Mouse (Mus musculus) MEL (cell line): ENCODE results near the gene Prkag1. TPM values are rescaled to one million over a fixed set of nuclear protein-coding genes. Genes with fewer than 3 reads are reported as not detected.

Experiments used
- DNase-seq: peaks from one replicate; pipeline ENCODE4 v3.0.0; 2011; ENCODE audit warnings: low read depth, low spot score
- H3K27ac ChIP-seq: 2 replicates; pipeline ENCODE4 v1.5.1; 2012; ENCODE audit warnings: low read depth, mild to moderate bottlenecking, control low read depth, low read length, moderate library complexity; ENCODE audit not compliant: control insufficient read depth
- H3K27me3 ChIP-seq, 2 experiments: fragments of 150-350 bp in 1 of 2; sonication (generic) in 1 of 2; 2 replicates each; pipeline ENCODE4 v1.6.1; 2012; ENCODE audit warnings: low read length in 2 of 2, mild to moderate bottlenecking in 2 of 2, improper control_type of control experiment in 1 of 2, moderate library complexity in 1 of 2; ENCODE audit not compliant: insufficient read depth in 2 of 2, control insufficient read depth in 1 of 2
- H3K36me3 ChIP-seq, 2 experiments: 2 replicates each; pipeline ENCODE4 v1.6.1; 2012 to 2014; ENCODE audit warnings: low read length in 2 of 2, improper control_type of control experiment in 1 of 2, inconsistent platforms in 1 of 2, mild to moderate bottlenecking in 1 of 2; ENCODE audit not compliant: insufficient read depth in 2 of 2, control insufficient read depth in 1 of 2
- H3K4me1 ChIP-seq, 2 experiments: fragments of 150-350 bp in 1 of 2; sonication (generic) in 1 of 2; 2 replicates each; pipeline ENCODE4 v1.6.1; 2012; ENCODE audit warnings: low read length in 2 of 2, improper control_type of control experiment in 1 of 2, mild to moderate bottlenecking in 1 of 2; ENCODE audit not compliant: insufficient read depth in 2 of 2, control insufficient read depth in 1 of 2
- H3K4me3 ChIP-seq, 2 experiments: fragments of 150-350 bp in 1 of 2; sonication (generic) in 1 of 2; 2 replicates each; pipeline ENCODE4 v1.5.1; 2012; ENCODE audit warnings: low read depth in 2 of 2, low read length in 2 of 2, mild to moderate bottlenecking in 2 of 2, moderate library complexity in 2 of 2, control low read depth in 1 of 2, improper control_type of control experiment in 1 of 2; ENCODE audit not compliant: control insufficient read depth in 1 of 2, insufficient read depth in 1 of 2
- H3K79me2 ChIP-seq: 2 replicates; pipeline ENCODE4 v1.6.1; 2012; ENCODE audit warnings: mild to moderate bottlenecking, low read length, moderate library complexity; ENCODE audit not compliant: control insufficient read depth, poor library complexity, insufficient read depth
- H3K9ac ChIP-seq: 2 replicates; pipeline ENCODE4 v1.6.1; 2012; ENCODE audit warnings: low read depth, mild to moderate bottlenecking, control low read depth, low read length, moderate library complexity; ENCODE audit not compliant: control insufficient read depth, poor library complexity, severe bottlenecking
- H3K9me3 ChIP-seq: fragments of 150-350 bp; sonication (generic); replicated peaks from 2 replicates; pipeline ENCODE4 v1.6.1; 2012; ENCODE audit warnings: mild to moderate bottlenecking, low read length, improper control_type of control experiment, moderate library complexity; ENCODE audit not compliant: insufficient read depth
- BHLHE40 ChIP-seq: IDR thresholded peaks from 2 replicates; pipeline ENCODE4 v1.6.1; 2012; ENCODE audit warnings: low read depth, mild to moderate bottlenecking, inconsistent platforms, low read length, improper control_type of control experiment, borderline replicate concordance
- CHD2 ChIP-seq: IDR thresholded peaks from 2 replicates; pipeline ENCODE4 v1.6.1; 2011; ENCODE audit warnings: low read length, improper control_type of control experiment
- CTCF ChIP-seq, 3 experiments: IDR thresholded peaks in 2 of 3; conservative IDR thresholded peaks in 1 of 3; 2 replicates each; pipeline ENCODE4 v1.5.1; 2011 to 2012; ENCODE audit warnings: low read length in 3 of 3, low read depth in 2 of 3, mild to moderate bottlenecking in 2 of 3, improper control_type of control experiment in 1 of 3, inconsistent platforms in 1 of 3, mixed read lengths in 1 of 3, moderate library complexity in 1 of 3; ENCODE audit not compliant: control insufficient read depth in 1 of 3, insufficient read depth in 1 of 3, poor library complexity in 1 of 3, severe bottlenecking in 1 of 3
- E2F4 ChIP-seq: IDR thresholded peaks from 2 replicates; pipeline ENCODE4 v1.6.1; 2011; ENCODE audit warnings: low read depth, low read length, improper control_type of control experiment, borderline replicate concordance
- ETS1 ChIP-seq: IDR thresholded peaks from 2 replicates; pipeline ENCODE4 v1.6.1; 2012; ENCODE audit warnings: low read depth, mild to moderate bottlenecking, inconsistent platforms, low read length, improper control_type of control experiment, moderate library complexity
- KAT2A ChIP-seq: conservative IDR thresholded peaks from 2 replicates; pipeline ENCODE4 v1.6.1; 2012; ENCODE audit warnings: low read depth, low read length, improper control_type of control experiment, inconsistent platforms
- MAFK ChIP-seq: IDR thresholded peaks from 2 replicates; pipeline ENCODE4 v1.6.1; 2011; ENCODE audit warnings: low read depth, mild to moderate bottlenecking, low read length, improper control_type of control experiment, borderline replicate concordance
- MAZ ChIP-seq: IDR thresholded peaks from 2 replicates; pipeline ENCODE4 v1.6.1; 2012; ENCODE audit warnings: low read depth, mild to moderate bottlenecking, inconsistent platforms, low read length, improper control_type of control experiment
- MXI1 ChIP-seq: IDR thresholded peaks from 2 replicates; pipeline ENCODE4 v1.6.1; 2011; ENCODE audit warnings: mild to moderate bottlenecking, low read depth, low read length, improper control_type of control experiment
- MYC ChIP-seq: IDR thresholded peaks from 2 replicates; pipeline ENCODE4 v1.6.1; 2011; ENCODE audit warnings: low read depth, mild to moderate bottlenecking, low read length, improper control_type of control experiment, moderate library complexity
- NELFE ChIP-seq: IDR thresholded peaks from 2 replicates; pipeline ENCODE4 v1.6.1; 2011; ENCODE audit warnings: low read depth, low read length, improper control_type of control experiment
- NRF1 ChIP-seq: IDR thresholded peaks from 2 replicates; pipeline ENCODE4 v1.6.1; 2014; ENCODE audit warnings: low read depth, mild to moderate bottlenecking, inconsistent platforms, low read length, improper control_type of control experiment, moderate library complexity; ENCODE audit not compliant: poor library complexity, insufficient read depth, severe bottlenecking
- POLR2AphosphoS5 ChIP-seq: IDR thresholded peaks from 2 replicates; pipeline ENCODE4 v1.6.1; 2012; ENCODE audit warnings: low read depth, borderline replicate concordance, mild to moderate bottlenecking, inconsistent platforms, low read length, moderate library complexity, mixed read lengths
- RAD21 ChIP-seq: IDR thresholded peaks from 2 replicates; pipeline ENCODE4 v1.6.1; 2011; ENCODE audit warnings: mild to moderate bottlenecking, low read depth, low read length, improper control_type of control experiment
- RCOR1 ChIP-seq: IDR thresholded peaks from 2 replicates; pipeline ENCODE4 v1.6.1; 2012; ENCODE audit warnings: low read depth, mild to moderate bottlenecking, inconsistent platforms, low read length, improper control_type of control experiment
- SMC3 ChIP-seq: IDR thresholded peaks from 2 replicates; pipeline ENCODE4 v1.6.1; 2011; ENCODE audit warnings: low read depth, low read length, improper control_type of control experiment
- TAL1 ChIP-seq: IDR thresholded peaks from 2 replicates; pipeline ENCODE4 v1.6.1; 2012; ENCODE audit warnings: mild to moderate bottlenecking, inconsistent platforms, low read length, moderate library complexity, mixed read lengths
- TCF12 ChIP-seq: IDR thresholded peaks from 2 replicates; pipeline ENCODE4 v1.6.1; 2014; ENCODE audit warnings: low read depth, mild to moderate bottlenecking, inconsistent platforms, low read length, improper control_type of control experiment, moderate library complexity
- UBTF ChIP-seq: IDR thresholded peaks from 2 replicates; pipeline ENCODE4 v1.6.1; 2012; ENCODE audit warnings: low read depth, mild to moderate bottlenecking, inconsistent platforms, low read length, improper control_type of control experiment, moderate library complexity, borderline replicate concordance; ENCODE audit not compliant: insufficient read depth
- USF1 ChIP-seq: IDR thresholded peaks from 2 replicates; pipeline ENCODE4 v1.6.1; 2014; ENCODE audit warnings: low read depth, mild to moderate bottlenecking, inconsistent platforms, low read length, improper control_type of control experiment, moderate library complexity
- USF2 ChIP-seq, 2 experiments: IDR thresholded peaks; 2 replicates each; pipeline ENCODE4 v1.6.1; 2011 to 2012; ENCODE audit warnings: improper control_type of control experiment in 2 of 2, low read length in 2 of 2, borderline replicate concordance in 1 of 2, inconsistent platforms in 1 of 2, low read depth in 1 of 2, mild to moderate bottlenecking in 1 of 2; ENCODE audit not compliant: insufficient read depth in 1 of 2
- ZNF384 ChIP-seq: IDR thresholded peaks from 2 replicates; pipeline ENCODE4 v1.6.1; 2012; ENCODE audit warnings: low read depth, mild to moderate bottlenecking, inconsistent platforms, low read length, improper control_type of control experiment
- polyA plus RNA-seq, 2 experiments: library from polyadenylated mRNA; stranded (reverse) in 1 of 2; unstranded in 1 of 2; fragments of >175 nt in 1 of 2; fragments of >200 nt in 1 of 2; gene quantifications; 2 replicates each; pipeline versions ENCODE4 v1.2.1 to v1.2.4; 2012; ENCODE audit warnings: low replicate concordance in 2 of 2, low read depth in 1 of 2; ENCODE audit not compliant: insufficient read length in 2 of 2, insufficient read depth in 1 of 2, missing spikeins in 1 of 2
- total RNA-seq: library from RNA; depleted of rRNA; stranded (reverse); fragments of 300-350 nt; gene quantifications from 2 replicates; pipeline ENCODE4 v1.2.3, GENCODE M21; 2012

Prkag1 gene
- total and polyA plus RNA-seq, 3 experiments: 122 to 348 (median 141) TPM

DNA sequence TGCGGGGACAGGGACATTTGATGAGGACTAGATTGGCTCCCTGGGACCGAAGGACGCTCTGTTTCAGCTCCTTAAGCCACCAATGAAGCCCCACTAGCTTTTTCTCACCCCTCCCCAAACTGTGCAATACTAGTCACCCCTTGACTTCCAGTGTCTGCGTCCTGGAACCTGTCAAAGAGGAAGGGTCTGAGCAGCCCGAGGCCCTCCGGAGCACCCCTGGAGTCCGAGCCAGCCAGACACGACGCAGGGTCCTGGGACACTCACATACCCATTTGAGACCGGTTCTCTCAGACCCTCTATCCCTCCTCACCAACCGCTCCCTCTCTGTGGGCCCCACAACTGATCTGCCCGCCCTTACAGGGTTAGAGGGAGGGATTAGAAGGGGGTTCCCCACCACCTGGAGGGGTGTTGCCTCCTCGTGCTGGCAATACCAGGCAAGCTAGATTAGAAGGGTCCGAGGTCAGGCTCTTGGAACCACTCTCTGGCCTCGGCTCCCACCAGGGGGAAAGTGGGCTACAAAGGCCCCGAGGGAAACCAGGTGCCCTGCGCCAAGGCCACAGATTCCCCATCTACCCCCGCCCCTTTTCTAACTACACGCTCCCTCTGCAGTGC is 54.2 kb downstream of the Prkag1 start:
- H3K27ac ChIP-seq: no peak overlapping the region
- H3K36me3 ChIP-seq: peaks cover 0 to 5% of the 10 kb centered on the region in 2 experiments; a peak in 2 of 4 replicates
- no peak overlapping the region for H3K4me3 ChIP-seq
- TF ChIP-seq MAZ (no peak), USF2 (IDR thresholded peaks at IDR 0.05; ENCODE audit: borderline replicate concordance in 1 of 2, insufficient read depth in 1 of 2, low read depth in 1 of 2, low read length in 2 of 2) (no peak), CHD2 (no peak), POLR2AphosphoS5 (no peak)
- no peaks in the 10 kb centered on the region for H3K9me3 ChIP-seq
- no peaks in the 10 kb centered on the region; a peak in 1 of 4 replicates for H3K4me1 ChIP-seq
- no peak for DNase-seq
- no peak overlapping the region for H3K9ac ChIP-seq
- no peaks in the 10 kb centered on the region for H3K27me3 ChIP-seq
- H3K79me2 ChIP-seq: no peaks in the 10 kb centered on the region; the same call in 1 of the 2 replicates

DNA sequence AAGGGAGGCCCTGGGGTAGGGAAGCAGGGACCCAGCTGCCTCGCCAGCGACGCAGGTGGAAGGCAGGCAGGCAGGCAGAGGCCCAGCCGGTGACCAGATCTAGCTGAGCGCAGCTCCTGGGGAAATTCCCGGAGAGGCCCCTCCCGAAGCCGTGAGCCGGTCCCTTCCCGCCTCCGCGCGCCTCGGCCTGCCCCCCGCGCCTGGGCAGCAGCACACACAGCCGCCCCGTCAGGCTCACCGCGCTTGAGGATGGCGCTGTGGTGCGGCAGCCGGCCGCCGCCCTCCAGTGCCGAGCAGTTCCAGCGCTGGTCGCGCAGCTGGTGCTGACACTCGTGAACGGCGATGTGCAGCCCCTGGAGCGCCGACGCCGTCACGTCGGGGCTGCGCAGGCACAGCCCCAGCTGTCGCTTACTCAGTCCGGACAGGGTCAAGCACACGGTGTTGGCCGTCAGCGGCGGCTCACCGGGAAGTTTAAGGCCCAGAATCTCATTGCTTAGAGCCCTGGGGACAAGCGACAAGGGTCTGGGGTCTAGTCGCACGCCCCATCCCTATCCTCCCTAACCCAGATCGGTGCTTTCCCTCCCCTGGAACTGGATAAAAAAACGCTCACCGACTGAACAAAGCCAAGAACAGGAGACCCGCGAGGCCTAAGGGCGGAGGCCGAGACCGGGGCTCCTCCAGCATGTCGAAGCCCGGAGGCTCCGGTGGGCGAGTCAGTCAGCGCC is 54.9 kb downstream of the Prkag1 start:
- Histone ChIP-seq H3K4me3 (no peak overlapping the region), H3K9me3 (no peaks in the 10 kb centered on the region), H3K27ac (no peak overlapping the region), H3K27me3 (no peaks in the 10 kb centered on the region), H3K9ac (no peak overlapping the region), H3K4me1 (peaks cover 0 to 1% of the 10 kb centered on the region in 2 experiments; a peak in 1 of 4 replicates), H3K36me3 (peaks cover 0 to 10% of the 10 kb centered on the region in 2 experiments; a peak in 2 of 4 replicates)
- DNase-seq: no peak
- TF ChIP-seq SMC3 (no peak), BHLHE40 (no peak), NRF1 (no peak), KAT2A (no peak), ZNF384 (no peak), MAFK (no peak)
- TF ChIP-seq, all 39 proteins: peak for 0
- H3K79me2 ChIP-seq: no peaks in the 10 kb centered on the region; the same call in 1 of the 2 replicates

DNA sequence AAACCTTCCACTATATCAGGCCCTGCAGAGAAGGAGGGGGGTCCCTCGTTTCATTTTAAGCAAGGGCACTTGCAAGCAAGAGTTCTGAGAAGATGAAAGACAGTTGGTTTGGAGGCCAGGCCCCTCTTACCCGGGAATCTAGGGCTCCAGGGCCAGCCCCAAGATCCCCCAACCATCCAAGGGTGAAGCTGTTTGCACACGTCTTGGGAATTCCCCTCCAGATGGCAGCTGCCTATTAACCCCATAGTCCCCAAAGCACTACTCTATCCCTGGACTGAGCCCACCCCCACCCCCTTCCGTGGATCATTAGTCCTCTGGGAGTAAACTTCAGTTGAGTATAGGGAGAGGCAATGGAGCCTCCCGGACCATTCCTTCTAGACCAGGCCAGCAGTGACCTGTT is 55.8 kb downstream of the Prkag1 start:
- Histone ChIP-seq H3K9ac (no peak overlapping the region), H3K27ac (no peak overlapping the region), H3K4me1 (peaks cover 0 to 1% of the 10 kb centered on the region in 2 experiments; a peak in 1 of 4 replicates), H3K4me3 (no peak overlapping the region), H3K79me2 (no peaks in the 10 kb centered on the region; the same call in 1 of the 2 replicates), H3K9me3 (no peaks in the 10 kb centered on the region), H3K27me3 (no peaks in the 10 kb centered on the region), H3K36me3 (peaks cover 0 to 10% of the 10 kb centered on the region in 2 experiments; a peak in 2 of 4 replicates)
- no peak for DNase-seq
- TF ChIP-seq MYC: no peak
- TF ChIP-seq NRF1: no peak
- TF ChIP-seq E2F4: no peak
- TF ChIP-seq TCF12: no peak
- TF ChIP-seq NELFE: no peak
- TF ChIP-seq MAZ: no peak
- no peak for TF ChIP-seq TAL1
- no peak for TF ChIP-seq MAFK
- TF ChIP-seq CTCF (IDR thresholded peaks at IDR 0.05 in 2 of 3, conservative IDR thresholded peaks at IDR 0.05 in 1 of 3; ENCODE audit: control insufficient read depth in 1 of 3, insufficient read depth in 1 of 3, low read depth in 2 of 3, low read length in 3 of 3, poor library complexity in 1 of 3, severe bottlenecking in 1 of 3): no peak
- no peak for TF ChIP-seq RAD21
- no peak for TF ChIP-seq RCOR1
- no peak for TF ChIP-seq USF1
- TF ChIP-seq ETS1: no peak
- TF ChIP-seq MXI1: no peak
- no peak for TF ChIP-seq UBTF
